In the genomic region with DNA sequence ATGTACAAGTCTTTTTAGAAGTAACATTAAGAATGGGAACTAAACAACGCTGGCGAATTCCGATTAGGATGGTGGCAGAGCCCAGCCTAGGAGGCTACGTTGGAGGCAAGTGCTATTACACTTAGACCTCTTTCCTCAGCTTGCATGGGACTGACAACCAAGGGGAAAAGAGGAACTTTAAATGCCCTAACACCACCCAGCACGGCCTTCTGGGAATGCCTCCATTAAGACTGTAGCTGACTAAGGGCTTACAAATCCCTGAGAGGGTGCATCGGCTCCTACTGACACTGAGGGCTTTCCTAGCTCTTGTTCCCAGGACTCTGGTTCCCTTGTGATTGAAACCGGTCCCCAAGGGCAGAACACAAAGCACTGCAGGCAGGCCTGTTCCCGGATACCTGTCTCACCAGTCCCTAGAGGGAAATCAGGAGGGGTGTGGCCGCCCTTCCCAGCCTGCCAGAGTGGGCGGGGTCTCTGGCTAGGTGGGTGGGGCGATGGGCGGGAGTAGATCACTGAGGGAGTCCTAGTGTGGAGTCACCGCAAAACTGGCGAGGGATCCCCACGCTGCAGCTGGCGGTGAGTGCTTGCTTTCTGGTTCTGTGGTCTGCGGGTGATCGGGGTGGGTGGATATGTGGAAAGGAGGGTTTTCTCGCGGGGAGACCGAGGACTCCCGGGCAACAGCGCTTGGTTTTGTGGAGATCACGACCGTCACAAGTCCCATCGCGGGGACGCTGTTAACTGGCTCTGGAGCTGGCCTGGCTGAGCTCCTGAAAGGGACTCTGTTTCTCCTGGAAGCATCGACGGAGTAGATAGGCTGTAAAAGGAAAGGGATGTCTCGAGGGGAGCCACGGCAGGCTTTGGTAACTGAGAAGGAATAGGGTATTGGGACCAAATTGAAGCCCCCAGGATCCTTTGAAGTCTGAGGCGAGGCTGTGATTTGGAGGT, we compare ENCODE assay signal across 8 mouse cellular contexts. TPM values are rescaled to one million over a fixed set of nuclear protein-coding genes. Genes with fewer than 3 reads are reported as not detected.
A peak's percentile ranks its signal among the peaks of the same experiment; 100 is the strongest.
DNase-seq lines count a peak whose midpoint lies in the region; ATAC-seq lines count a peak whose summit lies in the region.

A gene (plus strand): TSS at position 479 of the 942 bp plus-strand sequence.

- peaks cover 5% of the 10 kb centered on the region for H3K27me3 ChIP-seq in embryonic facial prominence, embryonic 13.5 days
- H3K27me3 ChIP-seq in heart, embryonic 10.5 days (ENCODE audit: insufficient read depth, poor library complexity, severe bottlenecking) = peaks cover 49% of the 10 kb centered on the region
- peaks cover 8% of the 10 kb centered on the region; the same call in 1 of the 2 replicates for H3K27me3 ChIP-seq in lung, embryonic 15.5 days

- peak within 1 kb of the TSS; percentile 70 for H3K4me2 ChIP-seq in embryonic facial prominence, embryonic 13.5 days
- H3K4me2 ChIP-seq in lung, embryonic 15.5 days = peak within 1 kb of the TSS; percentile 74

- peaks cover 33% of the 10 kb centered on the region for H3K4me1 ChIP-seq in embryonic facial prominence, embryonic 13.5 days
- peaks cover 32% of the 10 kb centered on the region for H3K4me1 ChIP-seq in heart, embryonic 10.5 days
- peaks cover 5% of the 10 kb centered on the region for H3K4me1 ChIP-seq in lung, embryonic 15.5 days

- ATAC-seq in CD4-positive, CD25-positive, alpha-beta regulatory T cell, adult 4 months = peak; percentile 40
- ATAC-seq in embryonic facial prominence, embryonic 13.5 days (ENCODE audit: insufficient number of reproducible peaks, insufficient read depth, low FRiP score, low TSS enrichment, low read depth) = peak; percentile 60; the same call in 1 of the 2 replicates
- ATAC-seq in lung, embryonic 15.5 days (ENCODE audit: borderline replicate concordance, extremely low read depth, low FRiP score, low TSS enrichment) = peak; percentile 84
- peak; percentile 20; the same call in 1 of the 2 replicates for ATAC-seq in neutrophil, adult 5-6 weeks (ENCODE audit: extremely low read depth, insufficient number of reproducible peaks, low FRiP score, poor library complexity, severe bottlenecking)

- WGBS in embryonic facial prominence, embryonic 13.5 days = 9% methylated on average over 33 of the region's 33 CpGs
- WGBS in heart, embryonic 10.5 days = 10% methylated on average over 33 of the region's 33 CpGs
- 10% methylated on average over 33 of the region's 33 CpGs for WGBS in lung, embryonic 15.5 days

- DNase-seq in adrenal gland, postnatal 25 days = peak; percentile 87
- DNase-seq in heart, embryonic 10.5 days (ENCODE audit: low spot score) = peak; percentile 89
- DNase-seq in kidney, adult 8-10 months = peak; percentile 90 to 95
- peak; percentile 53 to 60 for DNase-seq in thymus, postnatal 10 days (ENCODE audit: low spot score in 2 of 2)

- H3K9me3 ChIP-seq in embryonic facial prominence, embryonic 13.5 days = no peaks in the 10 kb centered on the region
- H3K9me3 ChIP-seq in heart, embryonic 10.5 days = no peaks in the 10 kb centered on the region
- H3K9me3 ChIP-seq in lung, embryonic 15.5 days = no peaks in the 10 kb centered on the region

- no peaks in the 10 kb centered on the region for H3K36me3 ChIP-seq in embryonic facial prominence, embryonic 13.5 days
- H3K36me3 ChIP-seq in heart, embryonic 10.5 days = no peaks in the 10 kb centered on the region
- H3K36me3 ChIP-seq in lung, embryonic 15.5 days = no peaks in the 10 kb centered on the region

- peak within 1 kb of the TSS; percentile 43 for H3K4me3 ChIP-seq in embryonic facial prominence, embryonic 13.5 days
- peak within 1 kb of the TSS; percentile 59 for H3K4me3 ChIP-seq in heart, embryonic 10.5 days
- H3K4me3 ChIP-seq in lung, embryonic 15.5 days = peak within 1 kb of the TSS; percentile 41

- H3K27ac ChIP-seq in embryonic facial prominence, embryonic 13.5 days = peak within 1 kb of the TSS; percentile 13; the same call in 1 of the 2 replicates
- H3K27ac ChIP-seq in heart, embryonic 10.5 days = peak within 1 kb of the TSS; percentile 29; the same call in 1 of the 2 replicates
- H3K27ac ChIP-seq in lung, embryonic 15.5 days = no peak within 1 kb of the TSS

- H3K9ac ChIP-seq in embryonic facial prominence, embryonic 13.5 days = peak within 1 kb of the TSS; percentile 69
- peak within 1 kb of the TSS; percentile 27 for H3K9ac ChIP-seq in lung, embryonic 15.5 days

RNA-seq across cellular contexts. Expression of the gene that starts here (rescaled TPM):
- polyA plus RNA-seq in CD4-positive, CD25-positive, alpha-beta regulatory T cell, adult 4 months (2017; shearing (Covaris generic)) = 1 to 10 TPM in 1 of 2 experiments, under 1 TPM in 1; 0.83 to 2.4 TPM
- total RNA-seq in adrenal gland, postnatal 25 days (2021) = 0.38 and 0.61 TPM in 2 replicates
- 0.30 and 0.31 TPM in 2 replicates for polyA plus RNA-seq in embryonic facial prominence, embryonic 13.5 days (2015; fragmentation: Nextera tagmentation; extraction: Ambion mirVana)
- 0.08 and 0.11 TPM in 2 replicates for polyA plus RNA-seq in heart, embryonic 10.5 days (2016; fragmentation: Nextera tagmentation; extraction: Ambion mirVana)
- polyA plus RNA-seq in lung, embryonic 15.5 days (2015; fragmentation: Nextera tagmentation; extraction: Ambion mirVana) = 0.11 and 0.21 TPM in 2 replicates
- 7.9 and 11.3 TPM in 2 replicates for total RNA-seq in neutrophil, adult 5-6 weeks (2017)

Comparison
In these comparisons a context has a peak if more than half of its experiments do, and no peak if none do; other contexts are left out.
1. Peak in DNase-seq in adrenal gland, postnatal 25 days; RNA of the gene not detected or under 1 TPM.
2. Peak in ATAC-seq, H3K4me3 ChIP-seq, H3K27ac ChIP-seq, H3K9ac ChIP-seq and H3K4me2 ChIP-seq in embryonic facial prominence, embryonic 13.5 days; RNA of the gene not detected or under 1 TPM.
3. Peak in DNase-seq, H3K4me3 ChIP-seq and H3K27ac ChIP-seq in heart, embryonic 10.5 days; RNA of the gene not detected or under 1 TPM.
4. Peak in ATAC-seq, H3K4me3 ChIP-seq, H3K9ac ChIP-seq and H3K4me2 ChIP-seq in lung, embryonic 15.5 days; RNA of the gene not detected or under 1 TPM.
5. ATAC-seq: peak in every context shown above with its lines; median percentile 84 in lung, embryonic 15.5 days; 60 in embryonic facial prominence, embryonic 13.5 days; 40 in CD4-positive, CD25-positive, alpha-beta regulatory T cell, adult 4 months; 20 in neutrophil, adult 5-6 weeks.